Comparison of ENCODE assay signal across 13 mouse cellular contexts in genomic region chr7:70329521-70330206, GRCm38 (mm10). TPM values are rescaled to one million over a fixed set of nuclear protein-coding genes. Genes with fewer than 3 reads are reported as not detected.
DNase-seq lines count a peak whose midpoint lies in the region; ATAC-seq lines count a peak whose summit lies in the region.
"Had no signal": no experiment of that assay in that cellular context is flagged by ENCODE, and none has a peak within 500 bp of the region (broad histone marks: within the 10 kb centered on the region; RNA-seq: fewer than 3 reads in every experiment).

No protein-coding gene starts in this region.

- H3K27ac ChIP-seq in forebrain, embryonic 11.5 days (ENCODE audit: low read depth, low read length) = peak overlapping the region; percentile 69
- H3K27ac ChIP-seq in hindbrain, embryonic 15.5 days (replicated peaks) = peak overlapping the region; percentile 73
- H3K27ac ChIP-seq in neural tube, embryonic 13.5 days (replicated peaks) = no peak overlapping the region
- H3K27ac ChIP-seq: heart, embryonic 10.5 days; liver, embryonic 12.5 days had no signal

- 2% methylated on average over 19 of the region's 19 CpGs for WGBS in forebrain, embryonic 11.5 days
- WGBS in hindbrain, embryonic 15.5 days = 15% methylated on average over 19 of the region's 19 CpGs
- WGBS in neural tube, embryonic 13.5 days = 6% methylated on average over 19 of the region's 19 CpGs

- no peaks in the 10 kb centered on the region for H3K9me3 ChIP-seq in forebrain, embryonic 11.5 days (ENCODE audit: control insufficient read depth, low read length)
- no peaks in the 10 kb centered on the region for H3K9me3 ChIP-seq in hindbrain, embryonic 15.5 days
- H3K9me3 ChIP-seq in neural tube, embryonic 13.5 days = no peaks in the 10 kb centered on the region
- H3K9me3 ChIP-seq: heart, embryonic 10.5 days; liver, embryonic 12.5 days had no signal

- peaks cover 69% of the 10 kb centered on the region for H3K27me3 ChIP-seq in forebrain, embryonic 11.5 days (ENCODE audit: control insufficient read depth, insufficient read depth, low read length)
- H3K27me3 ChIP-seq in hindbrain, embryonic 15.5 days = peaks cover 57% of the 10 kb centered on the region
- H3K27me3 ChIP-seq in neural tube, embryonic 13.5 days = peaks cover 96% of the 10 kb centered on the region

- DNase-seq in embryo, embryonic 10 days (ENCODE audit: low spot score) = peak; percentile 75
- no peak for DNase-seq in forebrain, embryonic 11.5 days (ENCODE audit: low spot score)
- DNase-seq in urinary bladder, postnatal 36 days (ENCODE audit: low spot score in 2 of 2) = no peak
- no peak for DNase-seq in heart, adult 18-20 months
- DNase-seq in layer of hippocampus, postnatal 36 days = no peak
- DNase-seq: adrenal gland, adult 2 months; lung, postnatal 36 days; right cerebral cortex, adult 18-20 months; thymus, postnatal 14 days had no signal

- H3K9ac ChIP-seq in forebrain, embryonic 11.5 days (ENCODE audit: low read length) = peak overlapping the region; percentile 69
- H3K9ac ChIP-seq in hindbrain, embryonic 15.5 days = no peak overlapping the region
- H3K9ac ChIP-seq in neural tube, embryonic 13.5 days = no peak overlapping the region
- H3K9ac ChIP-seq: liver, embryonic 12.5 days had no signal

- peak overlapping the region; percentile 38 for H3K4me3 ChIP-seq in forebrain, embryonic 11.5 days (ENCODE audit: low read depth, low read length)
- H3K4me3 ChIP-seq in hindbrain, embryonic 15.5 days = no peak overlapping the region; the same call in 1 of the 2 replicates
- no peak overlapping the region for H3K4me3 ChIP-seq in neural tube, embryonic 13.5 days
- H3K4me3 ChIP-seq: liver, embryonic 12.5 days had no signal

- H3K36me3 ChIP-seq in forebrain, embryonic 11.5 days (ENCODE audit: control insufficient read depth, insufficient read depth, low read length) = no peaks in the 10 kb centered on the region
- H3K36me3 ChIP-seq in hindbrain, embryonic 15.5 days = no peaks in the 10 kb centered on the region
- no peaks in the 10 kb centered on the region for H3K36me3 ChIP-seq in neural tube, embryonic 13.5 days
- H3K36me3 ChIP-seq: heart, embryonic 10.5 days; liver, embryonic 12.5 days had no signal

- peaks cover 22% of the 10 kb centered on the region for H3K4me1 ChIP-seq in forebrain, embryonic 11.5 days (replicated peaks; ENCODE audit: control insufficient read depth, insufficient read depth, low read length)
- H3K4me1 ChIP-seq in hindbrain, embryonic 15.5 days (replicated peaks) = peaks cover 26% of the 10 kb centered on the region
- peaks cover 32% of the 10 kb centered on the region for H3K4me1 ChIP-seq in neural tube, embryonic 13.5 days (replicated peaks)
- H3K4me1 ChIP-seq: liver, embryonic 12.5 days had no signal

- H3K4me2 ChIP-seq in forebrain, embryonic 11.5 days (ENCODE audit: low read depth, low read length, severe bottlenecking) = peak overlapping the region; percentile 43
- peak overlapping the region; percentile 63 for H3K4me2 ChIP-seq in hindbrain, embryonic 15.5 days
- 0 out of 2 replicates have a peak overlapping the region, but pooled peaks have one; percentile 62 for H3K4me2 ChIP-seq in neural tube, embryonic 13.5 days

- ATAC-seq in forebrain, embryonic 11.5 days (replicated peaks; ENCODE audit: low FRiP score) = peak; percentile 14; the same call in 1 of the 2 replicates
- no peak for ATAC-seq in hindbrain, embryonic 15.5 days (ENCODE audit: low FRiP score, low read depth)
- ATAC-seq in neural tube, embryonic 13.5 days (ENCODE audit: low read depth) = no peak
- ATAC-seq: liver, embryonic 12.5 days had no signal

RNA-seq across cellular contexts. Expression of gene Nr2f2, which starts 36.9 kb away (rescaled TPM):
- 124 and 137 TPM in 2 replicates for polyA plus RNA-seq in forebrain, embryonic 11.5 days (2014; fragmentation: Nextera tagmentation; extraction: Ambion mirVana)
- polyA plus RNA-seq in hindbrain, embryonic 15.5 days (2015; fragmentation: Nextera tagmentation; extraction: Ambion mirVana) = 87.2 and 90.1 TPM in 2 replicates
- 85.5 and 87.8 TPM in 2 replicates for polyA plus RNA-seq in neural tube, embryonic 13.5 days (2015; fragmentation: Nextera tagmentation; extraction: Ambion mirVana)
- 10 to 100 TPM; 13.6 to 14.8 TPM for total RNA-seq in heart, adult 18-20 months (2021)
- 10 to 100 TPM; 41.7 to 50.4 TPM for total RNA-seq in layer of hippocampus, postnatal 36 days (2021)
